Mouse (Mus musculus): ENCODE measurements around the gene Lrrc47.

DNA sequence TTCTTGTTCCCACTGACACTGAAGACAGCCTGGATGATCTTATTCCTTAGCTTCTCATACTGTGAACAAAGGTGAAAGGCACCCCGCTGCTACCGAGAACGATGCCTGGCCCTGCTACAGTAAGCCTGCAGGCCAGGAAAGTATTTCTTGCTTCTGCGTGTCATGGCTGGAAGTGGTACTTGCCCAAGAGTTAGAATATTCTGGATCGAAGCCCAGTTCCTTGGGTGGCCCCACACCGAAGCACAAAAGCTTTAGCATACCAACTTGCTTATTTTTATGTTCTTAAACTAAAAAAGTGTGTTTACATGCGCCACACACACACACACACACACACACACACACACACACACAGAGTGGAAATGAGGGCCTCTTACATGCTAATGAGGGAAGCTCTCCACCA, 16.5 kb downstream of the Lrrc47 start:
- TF ChIP-seq CTCF (IDR thresholded peaks at IDR 0.05), result no peak
- TF ChIP-seq EP300 (IDR thresholded peaks at IDR 0.05), result no peak

All from lung, postnatal 0 days (tissue).